Mouse (Mus musculus) lung, adult 2 months (tissue): Measurements from ENCODE around the gene Pacsin3.

ENCODE experiments used
- CTCF ChIP-seq: fragments of 200-500 bp; IDR thresholded peaks from 2 replicates; pipeline ENCODE4 v1.5.1; 2011; ENCODE audit warnings: mild to moderate bottlenecking, low read length, control low read depth; ENCODE audit not compliant: insufficient read depth
- POLR2A ChIP-seq: fragments of 200-500 bp; IDR thresholded peaks from 2 replicates; pipeline ENCODE4 v1.6.1; 2011; ENCODE audit warnings: low read depth, mild to moderate bottlenecking, control low read depth, low read length, borderline replicate concordance; ENCODE audit errors: extremely low read depth

- TF ChIP-seq CTCF (no peak), POLR2A (no peak)
Measured at GRCm38 (mm10) chr2:91312578-91313311, 57.0 kb downstream of the Pacsin3 start.
